Mouse (Mus musculus) limb, embryonic 12.5 days (tissue): ENCODE results near the gene Smad6. TPM values are rescaled to one million over a fixed set of nuclear protein-coding genes. Genes with fewer than 3 reads are reported as not detected.

Experiments
- ATAC-seq: fragments of 200-750 bp; cut with Nextera tagmentation; 2 replicates; pipeline ENCODE4 v1.8.0; 2017; ENCODE audit warnings: low read depth, moderate TSS enrichment; ENCODE audit not compliant: insufficient number of reproducible peaks, insufficient read depth, low FRiP score, low TSS enrichment
- H3K27ac ChIP-seq: fragments of 300-500 bp; sonication (generic); 2 replicates; pipeline ENCODE4 v1.5.1; 2016; ENCODE audit warnings: mild to moderate bottlenecking, moderate library complexity
- H3K27me3 ChIP-seq: fragments of 300-500 bp; sonication (generic); 2 replicates; pipeline ENCODE4 v1.6.1; 2016; ENCODE audit warnings: mild to moderate bottlenecking, moderate library complexity
- H3K36me3 ChIP-seq: fragments of 300-500 bp; sonication (generic); 2 replicates; pipeline ENCODE4 v1.6.1; 2016; ENCODE audit warnings: mild to moderate bottlenecking, moderate library complexity
- H3K4me1 ChIP-seq: fragments of 300-500 bp; sonication (generic); replicated peaks from 2 replicates; pipeline ENCODE4 v1.6.1; 2016
- H3K4me2 ChIP-seq: fragments of 300-500 bp; sonication (generic); 2 replicates; pipeline ENCODE4 v1.6.1; 2016; ENCODE audit warnings: mild to moderate bottlenecking, moderate library complexity
- H3K4me3 ChIP-seq: fragments of 300-500 bp; sonication (generic); replicated peaks from 2 replicates; pipeline ENCODE4 v1.5.1; 2016; ENCODE audit warnings: mild to moderate bottlenecking
- H3K9ac ChIP-seq: fragments of 300-500 bp; sonication (generic); replicated peaks from 2 replicates; pipeline ENCODE4 v1.6.1; 2016; ENCODE audit warnings: mild to moderate bottlenecking, moderate library complexity
- H3K9me3 ChIP-seq: fragments of 300-500 bp; sonication (generic); 2 replicates; pipeline ENCODE4 v1.6.1; 2016; ENCODE audit warnings: mild to moderate bottlenecking, moderate library complexity
- WGBS: fragments of 180-500 bp; shearing (Covaris S2); methylation state at CpG from one replicate; pipeline ENCODE4 v1.1.7; 2016; 5-methylcytosine and 5-hydroxymethylcytosine counted together
- polyA plus RNA-seq: library from polyadenylated mRNA; unstranded; fragments of >200 nt; fragmentation: Nextera tagmentation; extraction: Ambion mirVana; gene quantifications from 2 replicates; pipeline ENCODE4 v1.2.1, GENCODE M21; 2016

Gene Smad6
- polyA plus RNA-seq, 1 experiment from 2014 or later = 23.9 TPM

GRCm38 (mm10) chr9:63926377-63926776 is 95.5 kb downstream of the Smad6 start:
- ATAC-seq = no peak
- no peak overlapping the region for H3K9ac ChIP-seq
- peaks cover 24% of the 10 kb centered on the region; the same call in 1 of the 2 replicates for H3K27me3 ChIP-seq
- H3K4me3 ChIP-seq = no peak overlapping the region
- H3K4me1 ChIP-seq = peaks cover 20% of the 10 kb centered on the region
- WGBS = 81% methylated on average over 7 of the region's 7 CpGs
- H3K9me3 ChIP-seq = no peaks in the 10 kb centered on the region
- H3K36me3 ChIP-seq = no peaks in the 10 kb centered on the region
- H3K27ac ChIP-seq = no peak overlapping the region
- H3K4me2 ChIP-seq = no peak overlapping the region

GRCm38 (mm10) chr9:63923190-63923717 is 98.6 kb downstream of the Smad6 start:
- Histone ChIP-seq H3K9ac (no peak overlapping the region), H3K27me3 (peaks cover 18% of the 10 kb centered on the region; the same call in 1 of the 2 replicates), H3K36me3 (no peaks in the 10 kb centered on the region), H3K4me1 (peaks cover 18% of the 10 kb centered on the region), H3K27ac (no peak overlapping the region), H3K9me3 (no peaks in the 10 kb centered on the region), H3K4me2 (no peak overlapping the region), H3K4me3 (no peak overlapping the region)
- WGBS = 77% methylated on average over 9 of the region's 9 CpGs
- no peak for ATAC-seq

- Histone ChIP-seq H3K36me3 (no peaks in the 10 kb centered on the region), H3K9ac (no peak overlapping the region), H3K4me3 (no peak overlapping the region), H3K27me3 (no peaks in the 10 kb centered on the region; the same call in 1 of the 2 replicates), H3K9me3 (no peaks in the 10 kb centered on the region), H3K27ac (no peak overlapping the region), H3K4me1 (peaks cover 6% of the 10 kb centered on the region; the same call in 1 of the 2 replicates), H3K4me2 (no peak overlapping the region)
- 64% methylated on average over 3 of the region's 3 CpGs for WGBS
- no peak for ATAC-seq
These were observed 102.2 kb downstream of the Smad6 start for GRCm38 (mm10) chr9:63919708-63920107.

- H3K27ac ChIP-seq = 0 out of 2 replicates have a peak overlapping the region, but pooled peaks have one; percentile 12
- no peak for ATAC-seq
- H3K4me2 ChIP-seq = no peak overlapping the region
- H3K36me3 ChIP-seq = no peaks in the 10 kb centered on the region
- no peak overlapping the region for H3K9ac ChIP-seq
- H3K27me3 ChIP-seq = no peaks in the 10 kb centered on the region; the same call in 1 of the 2 replicates
- H3K9me3 ChIP-seq = no peaks in the 10 kb centered on the region
- WGBS = 77% methylated on average over 18 of the region's 18 CpGs
- H3K4me3 ChIP-seq = no peak overlapping the region
- peaks cover 6% of the 10 kb centered on the region; the same call in 1 of the 2 replicates for H3K4me1 ChIP-seq
These were observed 102.8 kb downstream of the Smad6 start for GRCm38 (mm10) chr9:63919001-63919555.

- Histone ChIP-seq H3K4me3 (no peak overlapping the region), H3K27ac (no peak overlapping the region), H3K27me3 (no peaks in the 10 kb centered on the region; the same call in 1 of the 2 replicates), H3K9me3 (no peaks in the 10 kb centered on the region), H3K4me1 (peaks cover 6% of the 10 kb centered on the region; the same call in 1 of the 2 replicates), H3K4me2 (no peak overlapping the region), H3K9ac (no peak overlapping the region), H3K36me3 (no peaks in the 10 kb centered on the region)
- ATAC-seq = peak; percentile 34; the same call in 1 of the 2 replicates
- 65% methylated on average over 4 of the region's 4 CpGs for WGBS
These were observed 103.6 kb downstream of the Smad6 start for GRCm38 (mm10) chr9:63918245-63918644.

- Histone ChIP-seq H3K27ac (no peak overlapping the region), H3K4me1 (peaks cover 6% of the 10 kb centered on the region; the same call in 1 of the 2 replicates), H3K4me2 (no peak overlapping the region), H3K27me3 (no peaks in the 10 kb centered on the region; the same call in 1 of the 2 replicates), H3K9me3 (no peaks in the 10 kb centered on the region), H3K4me3 (no peak overlapping the region), H3K9ac (no peak overlapping the region), H3K36me3 (no peaks in the 10 kb centered on the region)
- no peak for ATAC-seq
- 65% methylated on average over 6 of the region's 6 CpGs for WGBS
These were observed 105.4 kb downstream of the Smad6 start for GRCm38 (mm10) chr9:63916441-63916840.

- Histone ChIP-seq H3K4me3 (no peak overlapping the region), H3K27ac (no peak overlapping the region), H3K4me2 (no peak overlapping the region), H3K4me1 (peaks cover 6% of the 10 kb centered on the region; the same call in 1 of the 2 replicates), H3K9me3 (no peaks in the 10 kb centered on the region), H3K27me3 (no peaks in the 10 kb centered on the region; the same call in 1 of the 2 replicates), H3K9ac (no peak overlapping the region), H3K36me3 (no peaks in the 10 kb centered on the region)
- WGBS = 58% methylated on average over 5 of the region's 5 CpGs
- ATAC-seq = no peak
These were observed 105.9 kb downstream of the Smad6 start for GRCm38 (mm10) chr9:63915976-63916375.

GRCm38 (mm10) chr9:63914944-63915343 is 106.9 kb downstream of the Smad6 start:
- Histone ChIP-seq H3K4me1 (peaks cover 6% of the 10 kb centered on the region; the same call in 1 of the 2 replicates), H3K36me3 (no peaks in the 10 kb centered on the region), H3K9ac (no peak overlapping the region), H3K27me3 (no peaks in the 10 kb centered on the region; the same call in 1 of the 2 replicates), H3K4me2 (no peak overlapping the region), H3K9me3 (no peaks in the 10 kb centered on the region), H3K27ac (no peak overlapping the region), H3K4me3 (no peak overlapping the region)
- WGBS = 73% methylated on average over 5 of the region's 5 CpGs
- no peak for ATAC-seq

GRCm38 (mm10) chr9:63912051-63912450 is 109.8 kb downstream of the Smad6 start:
- Histone ChIP-seq H3K27me3 (peaks cover 3% of the 10 kb centered on the region; the same call in 1 of the 2 replicates), H3K9me3 (no peaks in the 10 kb centered on the region), H3K4me1 (no peaks in the 10 kb centered on the region), H3K4me2 (no peak overlapping the region), H3K9ac (no peak overlapping the region), H3K27ac (no peak overlapping the region), H3K36me3 (no peaks in the 10 kb centered on the region), H3K4me3 (no peak overlapping the region)
- WGBS = 55% methylated on average over 9 of the region's 9 CpGs
- ATAC-seq = no peak

- Histone ChIP-seq H3K9ac (no peak overlapping the region), H3K27me3 (0 out of 2 replicates have a peak, but pooled peaks cover 3% of the 10 kb centered on the region), H3K27ac (no peak overlapping the region), H3K4me3 (no peak overlapping the region), H3K9me3 (peaks cover 2% of the 10 kb centered on the region; the same call in 1 of the 2 replicates), H3K4me1 (no peaks in the 10 kb centered on the region), H3K4me2 (no peak overlapping the region), H3K36me3 (no peaks in the 10 kb centered on the region)
- WGBS = 13% methylated on average over 5 of the region's 5 CpGs
- no peak for ATAC-seq
These were observed 112.2 kb downstream of the Smad6 start for GRCm38 (mm10) chr9:63909618-63910017.

GRCm38 (mm10) chr9:63904543-63904942 is 117.3 kb downstream of the Smad6 start:
- H3K9me3 ChIP-seq = peaks cover 4% of the 10 kb centered on the region; the same call in 1 of the 2 replicates
- no peak overlapping the region for H3K4me3 ChIP-seq
- no peaks in the 10 kb centered on the region for H3K4me1 ChIP-seq
- no peak overlapping the region for H3K4me2 ChIP-seq
- H3K27ac ChIP-seq = no peak overlapping the region
- H3K9ac ChIP-seq = no peak overlapping the region
- no peak for ATAC-seq
- H3K27me3 ChIP-seq = 0 out of 2 replicates have a peak, but pooled peaks cover 3% of the 10 kb centered on the region
- WGBS = 89% methylated on average over 2 of the region's 2 CpGs
- no peaks in the 10 kb centered on the region for H3K36me3 ChIP-seq
